Mouse (Mus musculus) limb, embryonic 11.5 days (tissue): Measurements from ENCODE around the gene Tpbg. TPM values are rescaled to one million over a fixed set of nuclear protein-coding genes. Genes with fewer than 3 reads are reported as not detected.

Experiments
- ATAC-seq: fragments of 200-750 bp; cut with Nextera tagmentation; 2 replicates; pipeline ENCODE4 v1.8.0; 2017; ENCODE audit warnings: low read depth; ENCODE audit not compliant: insufficient number of reproducible peaks, low FRiP score, low TSS enrichment
- DNase-seq: peaks from one replicate; pipeline ENCODE4 v3.0.0-alpha.2; 2015; ENCODE audit warnings: low spot score
- H3K27ac ChIP-seq: fragments of 300-500 bp; sonication (generic); replicated peaks from 2 replicates; pipeline ENCODE4 v1.5.1; 2014; ENCODE audit warnings: low read depth, mild to moderate bottlenecking, low read length
- H3K27me3 ChIP-seq: fragments of 300-500 bp; sonication (generic); 2 replicates; pipeline ENCODE4 v1.6.1; 2014; ENCODE audit warnings: mild to moderate bottlenecking, low read length, mixed read lengths; ENCODE audit not compliant: control insufficient read depth, insufficient read depth
- H3K36me3 ChIP-seq: fragments of 300-500 bp; sonication (generic); 2 replicates; pipeline ENCODE4 v1.6.1; 2014; ENCODE audit warnings: mild to moderate bottlenecking, low read length, moderate library complexity, mixed read lengths; ENCODE audit not compliant: control insufficient read depth, insufficient read depth
- H3K4me1 ChIP-seq: fragments of 300-500 bp; sonication (generic); 2 replicates; pipeline ENCODE4 v1.6.1; 2014; ENCODE audit warnings: low read length, mixed read lengths; ENCODE audit not compliant: control insufficient read depth, insufficient read depth
- H3K4me2 ChIP-seq: fragments of 300-500 bp; sonication (generic); 2 replicates; pipeline ENCODE4 v1.6.1; 2014; ENCODE audit warnings: low read depth, mild to moderate bottlenecking, moderate library complexity; ENCODE audit not compliant: severe bottlenecking
- H3K4me3 ChIP-seq: fragments of 300-500 bp; sonication (generic); 2 replicates; pipeline ENCODE4 v1.5.1; 2014; ENCODE audit warnings: low read depth, low read length
- H3K9ac ChIP-seq: fragments of 300-500 bp; sonication (generic); 2 replicates; pipeline ENCODE4 v1.6.1; 2014; ENCODE audit warnings: mild to moderate bottlenecking, low read length
- H3K9me3 ChIP-seq: fragments of 300-500 bp; sonication (generic); 2 replicates; pipeline ENCODE4 v1.6.1; 2016; ENCODE audit warnings: low read length; ENCODE audit not compliant: control insufficient read depth
- WGBS: fragments of 180-500 bp; shearing (Covaris S2); extraction: QIAGEN DNeasy Blood & Tissue Kit; methylation state at CpG from one replicate; pipeline ENCODE4 v1.1.7; 2014; 5-methylcytosine and 5-hydroxymethylcytosine counted together
- polyA plus RNA-seq: library from polyadenylated mRNA; unstranded; fragments of >200 nt; fragmentation: Nextera tagmentation; extraction: Ambion mirVana; gene quantifications from 2 replicates; pipeline ENCODE4 v1.2.1, GENCODE M21; 2014

Gene Tpbg
- polyA plus RNA-seq, 1 experiment from 2014 or later: 29.2 TPM

DNA sequence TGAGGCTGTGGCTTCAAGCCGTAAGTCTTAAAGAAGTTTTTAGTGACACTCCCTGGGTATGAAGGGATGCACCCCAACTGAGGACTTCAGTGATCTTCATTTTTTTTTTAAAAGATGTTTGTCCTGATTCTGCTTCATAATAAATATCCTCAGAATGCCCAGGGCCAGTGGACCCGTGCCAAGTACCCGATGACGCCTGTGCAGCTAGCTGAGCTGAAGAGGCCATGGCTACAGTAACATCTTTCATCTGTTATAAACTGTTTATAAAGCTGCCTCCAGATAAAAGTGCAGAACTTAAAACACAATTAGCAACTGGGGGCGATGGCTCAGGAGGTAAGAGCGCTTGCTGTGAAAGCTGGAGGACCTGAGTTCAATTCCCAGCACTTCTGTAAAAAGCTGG is 20.4 kb downstream of the Tpbg start:
- H3K4me3 ChIP-seq: no peak overlapping the region
- no peak overlapping the region for H3K27ac ChIP-seq
- 77% methylated on average over 6 of the region's 6 CpGs for WGBS
- H3K27me3 ChIP-seq: no peaks in the 10 kb centered on the region
- no peak overlapping the region for H3K9ac ChIP-seq
- no peak overlapping the region for H3K4me2 ChIP-seq
- H3K9me3 ChIP-seq: no peaks in the 10 kb centered on the region
- DNase-seq (peak; percentile 17), ATAC-seq (no peak)
- peaks cover 3% of the 10 kb centered on the region; the same call in 1 of the 2 replicates for H3K4me1 ChIP-seq
- no peaks in the 10 kb centered on the region for H3K36me3 ChIP-seq

DNA sequence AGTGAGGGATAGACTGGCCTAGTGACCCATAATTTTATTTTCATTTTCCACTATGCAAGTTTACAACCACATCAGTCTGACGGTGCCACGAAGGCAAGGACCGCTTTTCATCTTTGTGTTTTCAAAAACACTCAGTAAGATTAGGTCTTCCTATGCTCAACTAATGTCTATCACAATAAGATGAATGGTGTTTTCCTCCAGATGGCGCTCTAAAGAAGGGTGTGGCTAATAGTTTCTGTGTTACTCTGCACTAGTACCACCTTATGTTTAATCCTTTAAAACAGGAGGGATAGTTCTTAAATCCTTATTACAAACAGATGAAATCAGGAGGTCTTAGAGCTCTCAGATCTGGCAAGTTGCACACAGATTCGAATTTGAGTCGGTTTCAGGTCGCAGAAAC is 30.7 kb downstream of the Tpbg start:
- Histone ChIP-seq H3K36me3 (no peaks in the 10 kb centered on the region), H3K4me3 (no peak overlapping the region)
- WGBS: 78% methylated on average over 7 of the region's 7 CpGs

DNA sequence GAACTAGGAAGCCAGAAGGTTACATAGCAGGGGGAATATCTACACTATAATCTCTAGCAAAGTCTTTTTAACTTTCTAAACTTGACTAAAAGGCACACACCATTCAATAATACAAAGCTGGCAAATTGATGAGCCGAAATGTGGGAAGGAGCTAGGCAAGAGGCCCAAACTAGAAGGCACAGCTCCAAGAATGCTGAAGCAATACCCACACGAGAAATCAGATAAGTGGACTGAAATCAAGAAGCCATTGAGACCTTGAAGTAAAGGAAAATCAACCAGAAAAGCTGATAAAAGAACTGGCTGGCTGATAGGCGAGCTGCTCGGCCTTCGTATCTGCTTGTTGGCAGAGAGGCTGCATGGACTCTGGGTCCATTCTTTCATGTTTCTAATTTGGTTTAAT is 51.5 kb downstream of the Tpbg start:
- no peak for DNase-seq
- Histone ChIP-seq H3K4me2 (no peak overlapping the region), H3K9ac (no peak overlapping the region), H3K27ac (no peak overlapping the region), H3K4me3 (no peak overlapping the region), H3K27me3 (no peaks in the 10 kb centered on the region), H3K4me1 (no peaks in the 10 kb centered on the region), H3K9me3 (no peaks in the 10 kb centered on the region), H3K36me3 (no peaks in the 10 kb centered on the region)
- no peak for ATAC-seq
- 87% methylated on average over 5 of the region's 5 CpGs for WGBS

More for the DNA sequence above, 30.7 kb downstream of the Tpbg start:
- Histone ChIP-seq H3K9ac (no peak overlapping the region), H3K4me1 (no peaks in the 10 kb centered on the region), H3K9me3 (no peaks in the 10 kb centered on the region), H3K27me3 (no peaks in the 10 kb centered on the region), H3K4me2 (no peak overlapping the region), H3K27ac (no peak overlapping the region)
- no peak for DNase-seq
- no peak for ATAC-seq

Other genes starting within 250 kb of the Tpbg start
- 43.0 and 44.3 TPM in 2 replicates for gene Ibtk, start 93.0 kb upstream of the Tpbg start, polyA plus RNA-seq